Mouse (Mus musculus) small intestine, adult 2 months (tissue): ENCODE measurements around the gene Large2.

ENCODE experiments used
- CTCF ChIP-seq: fragments of 200-500 bp; IDR thresholded peaks from 2 replicates; pipeline ENCODE4 v1.5.1; 2012; ENCODE audit warnings: low read depth, mild to moderate bottlenecking, control low read depth, inconsistent platforms, low read length, moderate library complexity, mixed read lengths; ENCODE audit not compliant: insufficient replicate concordance, insufficient read length; ENCODE audit errors: extremely low read depth
- POLR2A ChIP-seq: fragments of 200-500 bp; IDR thresholded peaks from 2 replicates; pipeline ENCODE4 v1.6.1; 2012; ENCODE audit warnings: low read depth, mild to moderate bottlenecking, control low read depth, inconsistent platforms, low read length, moderate library complexity

DNA sequence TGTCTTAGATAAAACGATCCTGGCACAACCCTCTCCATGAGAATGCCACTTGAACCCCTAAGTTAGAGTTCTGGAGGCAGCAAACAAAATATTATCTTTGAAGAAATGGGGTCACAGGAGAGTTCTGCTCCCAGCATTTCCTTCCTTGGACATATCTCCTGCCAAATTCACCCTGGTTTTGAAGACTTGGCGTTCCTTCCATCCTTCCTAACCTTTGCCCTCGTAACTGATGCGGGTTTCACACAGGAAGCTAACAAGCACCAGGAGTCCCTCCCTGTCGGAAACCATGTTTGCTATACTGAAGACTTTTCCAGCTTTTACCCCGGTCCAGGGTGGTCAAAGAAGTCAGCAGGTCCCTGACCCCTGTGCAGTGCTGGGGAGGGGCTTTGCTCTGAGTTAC, 20.4 kb downstream of the Large2 start:
- TF ChIP-seq POLR2A, result no peak
- TF ChIP-seq CTCF, result no peak
